Mouse (Mus musculus) activated CD4-positive, CD25-positive, alpha-beta regulatory T cell, adult 4 months (primary cell): ENCODE data around the gene Cd209g. TPM values are rescaled to one million over a fixed set of nuclear protein-coding genes. Genes with fewer than 3 reads are reported as not detected.

Experiments
- polyA plus RNA-seq, 2 experiments: library from polyadenylated mRNA; unstranded; fragments of 100-300 nt; shearing (Covaris generic); gene quantifications; one replicate each; pipeline ENCODE4 v1.2.1; 2017

The Cd209g gene
- polyA plus RNA-seq, 2 experiments from 2014 or later = not detected

Other genes with a start within 250 kb of the Cd209g start
- gene Cd209b, start 207.3 kb upstream of the Cd209g start, polyA plus RNA-seq = under 1 TPM in 1 of 2 experiments, not detected in 1; 0.38 TPM
- not detected for gene Cd209c, start 179.4 kb upstream of the Cd209g start, polyA plus RNA-seq
- gene Cd209f, start 28.3 kb upstream of the Cd209g start, polyA plus RNA-seq = not detected
- gene Evi5l, start 32.5 kb downstream of the Cd209g start, polyA plus RNA-seq = 1 to 10 TPM; 4.1 TPM
- gene Prr36, start 83.4 kb downstream of the Cd209g start, polyA plus RNA-seq = under 1 TPM in 1 of 2 experiments, not detected in 1; 0.15 TPM
- not detected for gene Lrrc8e, start 92.7 kb downstream of the Cd209g start, polyA plus RNA-seq
- gene Map2k7, start 104.6 kb downstream of the Cd209g start, polyA plus RNA-seq = 10 to 100 TPM; 18.3 to 29.8 TPM
- 1 to 10 TPM in 1 of 2 experiments, under 1 TPM in 1; 0.61 to 1.3 TPM for gene Gm49320, start 104.8 kb downstream of the Cd209g start, polyA plus RNA-seq
- 1 to 10 TPM; 3.5 to 6.8 TPM for gene Tgfbr3l, start 114.1 kb downstream of the Cd209g start, polyA plus RNA-seq
- gene Snapc2, start 119.0 kb downstream of the Cd209g start, polyA plus RNA-seq = 10 to 100 TPM; 10.4 to 11.0 TPM
- under 1 TPM in 1 of 2 experiments, not detected in 1; 0.83 TPM for gene Ctxn1, start 125.2 kb downstream of the Cd209g start, polyA plus RNA-seq
- gene Timm44, start 141.8 kb downstream of the Cd209g start, polyA plus RNA-seq = 10 to 100 TPM; 74.9 to 77.5 TPM
- 10 to 100 TPM in 1 of 2 experiments, 1 to 10 TPM in 1; 7.8 to 10.8 TPM for gene Ccl25, start 191.1 kb downstream of the Cd209g start, polyA plus RNA-seq
- gene Elavl1, start 191.3 kb downstream of the Cd209g start, polyA plus RNA-seq = 10 to 100 TPM; 37.2 to 38.4 TPM